Mouse (Mus musculus) cerebellum, adult 2 months (tissue): ENCODE measurements around the gene Klf9.

Experiments used
- CTCF ChIP-seq: fragments of 200-500 bp; IDR thresholded peaks from 2 replicates; pipeline ENCODE4 v1.5.1; 2011; ENCODE audit warnings: low read depth, mild to moderate bottlenecking, control low read depth, low read length, moderate library complexity, borderline replicate concordance; ENCODE audit not compliant: insufficient read depth
- POLR2A ChIP-seq: fragments of 200-500 bp; IDR thresholded peaks from 2 replicates; pipeline ENCODE4 v1.6.1; 2011; ENCODE audit warnings: low read length, control low read depth, borderline replicate concordance; ENCODE audit not compliant: insufficient read depth

- TF ChIP-seq POLR2A = no peak
- TF ChIP-seq CTCF = no peak
Measured at GRCm38 (mm10) chr19:23159780-23160395, 18.9 kb downstream of the Klf9 start.
